ENCODE assay signal across 21 mouse cellular contexts in genomic region chr13:83206622-83207021, GRCm38 (mm10).
"Had no signal": no experiment of that assay in that cellular context is flagged by ENCODE, and none has a peak within 500 bp of the region (broad histone marks: within the 10 kb centered on the region; RNA-seq: fewer than 3 reads in every experiment).

No protein-coding gene starts in this region.

- H3K4me3 ChIP-seq: limb, embryonic 13.5 days; megakaryocyte, embryonic 14.5 days; midbrain, embryonic 10.5 days; midbrain, embryonic 13.5 days had no signal

- H3K9ac ChIP-seq: limb, embryonic 13.5 days; liver, embryonic 14.5 days; liver, postnatal 0 days; lung, embryonic 14.5 days; midbrain, embryonic 13.5 days had no signal

- ATAC-seq: intestine, embryonic 16.5 days; liver, postnatal 0 days; lung, postnatal 0 days; midbrain, embryonic 13.5 days; midbrain, embryonic 16.5 days had no signal

- H3K4me1 ChIP-seq: midbrain, embryonic 10.5 days; midbrain, embryonic 13.5 days had no signal

- H3K4me2 ChIP-seq: limb, embryonic 13.5 days; lung, embryonic 14.5 days; midbrain, embryonic 13.5 days had no signal

- H3K36me3 ChIP-seq: limb, embryonic 13.5 days; midbrain, embryonic 10.5 days; midbrain, embryonic 13.5 days had no signal

- H3K27ac ChIP-seq: limb, embryonic 13.5 days; liver, embryonic 14.5 days; macrophage; midbrain, embryonic 10.5 days; midbrain, embryonic 13.5 days; stomach, postnatal 0 days had no signal

- DNase-seq: kidney, adult 18-20 months; kidney, adult 9 months; kidney, postnatal 14 days; kidney, postnatal 4 days; left cerebral cortex, postnatal 4 days; liver, postnatal 0 days; lung, embryonic 14.5 days; right cerebral cortex, adult 18-20 months; right cerebral cortex, postnatal 14 days; right cerebral cortex, postnatal 4 days; thymus, postnatal 25 days had no signal

- H3K9me3 ChIP-seq: limb, embryonic 13.5 days; megakaryocyte, embryonic 14.5 days; midbrain, embryonic 10.5 days; midbrain, embryonic 13.5 days had no signal

- H3K27me3 ChIP-seq: limb, embryonic 13.5 days; megakaryocyte, embryonic 14.5 days; midbrain, embryonic 13.5 days had no signal
